Mouse (Mus musculus): Measurements from ENCODE around the gene Trappc12. TPM values are rescaled to one million over a fixed set of nuclear protein-coding genes. Genes with fewer than 3 reads are reported as not detected.

Trappc12 gene
- 60.7 TPM for polyA plus RNA-seq (2017; shearing (Covaris generic))

GRCm38 (mm10) chr12:28750021-28750633 is at the start of gene Trappc12:
Gene Trappc12 (minus strand): TSS chr12:28750472.

GRCm38 (mm10) chr12:28751508-28752263 is 1.4 kb upstream of the Trappc12 start, which contains the start of gene Eipr1:
Gene Eipr1 (plus strand): TSS chr12:28751803.

GRCm38 (mm10) chr12:28675121-28675924 is 74.9 kb downstream of the Trappc12 start, which contains the start of gene Adi1:
Gene Adi1 (plus strand): TSS chr12:28675231.

DNA sequence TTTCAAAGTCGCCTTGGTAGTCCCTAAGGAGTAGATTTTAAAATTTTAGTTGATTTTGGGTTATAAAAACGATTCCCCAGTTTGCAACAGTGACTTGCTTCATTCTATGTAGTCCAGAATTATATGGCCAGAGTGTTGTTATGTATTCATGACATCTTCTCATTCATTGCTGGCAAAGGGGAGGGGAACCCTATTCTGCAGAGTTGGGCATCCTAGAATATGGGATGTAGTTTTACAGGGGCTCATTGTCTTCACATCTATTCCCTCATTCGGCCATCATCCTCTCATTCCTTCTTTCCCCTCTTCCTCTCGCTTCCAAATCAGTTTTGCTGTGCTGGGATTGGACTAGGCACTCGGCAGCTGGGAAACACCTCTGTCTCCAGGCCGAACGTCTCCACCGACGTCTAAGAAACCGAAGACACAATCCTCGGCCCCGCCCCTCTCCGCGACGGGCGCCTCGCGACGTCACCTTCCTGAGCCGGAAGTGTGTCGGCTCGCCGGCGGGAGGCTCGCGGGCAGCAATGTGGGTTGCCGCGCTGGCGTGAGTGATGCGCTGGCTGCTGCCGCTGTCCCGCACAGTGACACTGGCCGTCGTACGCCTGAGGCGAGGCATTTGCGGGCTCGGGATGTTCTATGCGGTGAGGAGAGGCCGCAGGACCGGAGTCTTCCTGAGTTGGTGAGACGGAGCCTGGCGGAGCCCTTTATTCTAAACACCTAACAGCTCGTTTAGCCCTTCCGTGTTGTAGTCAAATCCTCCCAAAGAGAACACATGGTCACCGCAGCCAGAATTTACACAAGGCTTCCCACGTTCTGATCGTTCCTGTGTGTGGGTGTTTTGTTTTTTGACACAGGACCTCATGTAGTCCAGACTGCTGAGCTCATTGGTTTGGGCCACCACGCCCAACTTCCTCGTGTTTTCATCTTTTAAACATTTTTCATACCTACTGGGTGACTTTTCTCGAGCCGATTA is 100.8 kb downstream of the Trappc12 start, which contains the start of gene Rnaseh1:
Rnaseh1 (plus strand) TSS at position 462 of the 970 bp plus-strand sequence.

Other genes starting within 250 kb of the Trappc12 start
- not detected for gene Dcdc2c, start 198.1 kb downstream of the Trappc12 start, polyA plus RNA-seq (2017; shearing (Covaris generic))
- not detected for gene Allc, start 167.9 kb downstream of the Trappc12 start, polyA plus RNA-seq (2017; shearing (Covaris generic))
- gene Colec11, start 127.1 kb downstream of the Trappc12 start, polyA plus RNA-seq (2017; shearing (Covaris generic)) = not detected
- gene Rps7, start 114.5 kb downstream of the Trappc12 start, polyA plus RNA-seq (2017; shearing (Covaris generic)) = 950 TPM
- 30.0 TPM for gene Rnaseh1, start 100.9 kb downstream of the Trappc12 start, polyA plus RNA-seq (2017; shearing (Covaris generic))
- 52.7 TPM for gene Adi1, start 75.2 kb downstream of the Trappc12 start, polyA plus RNA-seq (2017; shearing (Covaris generic))
- 37.5 TPM for gene Eipr1, start 1.3 kb upstream of the Trappc12 start, polyA plus RNA-seq (2017; shearing (Covaris generic))